Mouse (Mus musculus) left cerebral cortex, postnatal 14 days (tissue): ENCODE results near the gene Tmem132d. TPM values are rescaled to one million over a fixed set of nuclear protein-coding genes. Genes with fewer than 3 reads are reported as not detected.
A peak's percentile ranks its signal among the peaks of the same experiment; 100 is the strongest.
"Not testable (repeated sequence)": the region's sequence is repeated elsewhere in the genome, so short reads cannot be mapped to it uniquely, and the experiment has no call there.

Source experiments
- DNase-seq, 2 experiments: peaks; one replicate each; pipeline ENCODE4 v3.0.0; 2021 to 2022; ENCODE audit warnings: low spot score in 2 of 2, mixed read lengths in 1 of 2
- intact Hi-C: fragments of 180-260 bp; cut with DNase I; formaldehyde crosslinking; loops from one replicate; pipeline ENCODE4 v1.15.1; 2025
- total RNA-seq, 2 experiments: library from RNA; stranded (reverse); gene quantifications; 2 replicates each; pipeline ENCODE4 v1.2.3; 2021

The Tmem132d gene
- total RNA-seq, 2 experiments from 2014 or later: 42.1 to 47.8 TPM

DNA sequence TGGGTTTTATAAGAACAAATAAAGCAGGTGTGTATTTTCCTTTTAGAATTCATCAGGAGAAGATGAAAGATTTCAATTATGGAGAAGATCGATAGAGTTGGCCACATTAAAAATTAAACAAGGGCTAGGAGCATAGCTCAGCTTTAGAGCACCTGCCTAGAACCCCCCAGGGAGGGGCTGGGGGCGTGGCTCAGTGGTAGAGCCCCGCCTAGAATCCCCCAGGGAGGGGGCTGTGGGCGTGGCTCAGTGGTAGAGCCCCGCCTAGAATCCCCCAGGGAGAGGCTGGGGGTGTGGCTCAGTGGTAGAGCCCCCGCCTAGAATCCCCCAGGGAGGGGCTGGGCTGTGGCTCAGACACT, 452.9 kb downstream of the Tmem132d start:
- intact Hi-C loops, DNase-seq: not testable (repeated sequence)

DNA sequence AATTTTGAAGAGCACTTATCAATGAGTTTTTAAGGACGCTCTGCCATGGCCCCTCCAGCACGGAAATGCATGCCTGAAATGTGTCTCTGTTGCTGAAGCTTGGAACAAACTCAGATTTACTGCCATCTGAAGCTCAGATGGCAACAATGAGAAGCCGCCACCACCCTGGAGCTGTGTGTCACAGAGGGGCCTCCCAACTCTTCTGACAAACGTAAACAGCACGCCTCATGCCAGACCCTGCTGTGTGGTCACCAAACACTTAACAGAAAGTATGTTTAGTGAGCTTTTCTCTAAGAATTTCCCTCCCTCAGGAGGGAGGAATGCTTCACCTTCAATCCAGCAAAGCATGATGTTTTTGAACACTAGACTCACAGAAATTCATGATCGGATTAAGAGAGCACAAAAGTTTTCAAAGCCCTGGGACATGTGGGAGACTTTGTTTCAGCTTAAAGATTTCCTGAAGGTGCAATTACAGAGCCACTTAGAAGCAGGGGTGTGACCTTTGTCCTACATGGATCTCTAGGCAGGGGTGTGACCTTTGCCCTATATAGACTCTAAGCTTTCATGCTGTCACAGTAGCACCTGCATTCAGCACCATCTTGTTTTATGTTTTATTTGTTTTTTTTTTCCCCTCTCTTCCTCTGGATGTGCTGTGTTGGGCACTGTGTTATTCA, 453.4 kb downstream of the Tmem132d start:
- intact Hi-C loops: no loop called here
- no peak for DNase-seq

DNA sequence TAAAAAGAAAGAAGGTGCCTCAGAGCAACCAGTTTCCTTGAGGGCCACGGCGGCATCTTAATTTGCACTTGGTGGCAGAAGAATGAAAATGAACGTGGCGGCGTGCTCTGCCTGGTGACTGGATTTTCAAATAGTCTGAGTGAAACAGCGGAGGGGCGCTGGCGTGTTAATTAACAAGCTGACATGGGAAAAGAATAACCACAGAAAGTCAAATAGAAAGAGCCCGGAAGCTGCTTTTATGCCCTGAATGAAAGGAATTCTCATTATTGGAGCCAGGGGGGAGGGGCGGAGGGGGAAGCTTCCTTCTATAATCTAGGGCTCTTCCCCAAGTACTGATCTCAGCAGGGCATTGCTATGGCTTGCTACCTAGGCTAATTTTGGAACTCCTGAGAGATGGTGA, 456.2 kb downstream of the Tmem132d start:
- intact Hi-C loops: no loop called here
- no peak for DNase-seq

DNA sequence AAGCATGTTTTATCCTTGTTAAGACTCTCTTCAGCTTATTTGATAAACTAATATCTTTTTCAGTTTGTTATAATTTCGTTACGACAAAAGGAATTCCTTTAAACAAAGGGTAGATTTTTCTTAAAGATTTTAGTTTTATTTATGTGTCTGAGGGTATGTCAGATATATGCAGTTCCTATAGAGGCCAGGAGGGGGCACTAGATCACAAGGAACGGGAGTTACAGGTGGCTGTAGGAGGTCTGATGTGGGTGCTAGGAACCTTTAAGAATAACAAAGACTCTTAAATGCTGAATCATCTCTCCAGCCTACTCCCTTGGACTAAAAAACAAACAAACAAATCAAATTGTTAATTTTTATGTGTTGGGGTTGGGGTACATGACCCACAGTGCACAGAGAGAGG, 467.2 kb downstream of the Tmem132d start:
- intact Hi-C loops: loop anchor here (10.0 kb wide), 1 partner anchor 469 kb away; the partner anchor contains the start of gene Tmem132d
- no peak for DNase-seq

DNA sequence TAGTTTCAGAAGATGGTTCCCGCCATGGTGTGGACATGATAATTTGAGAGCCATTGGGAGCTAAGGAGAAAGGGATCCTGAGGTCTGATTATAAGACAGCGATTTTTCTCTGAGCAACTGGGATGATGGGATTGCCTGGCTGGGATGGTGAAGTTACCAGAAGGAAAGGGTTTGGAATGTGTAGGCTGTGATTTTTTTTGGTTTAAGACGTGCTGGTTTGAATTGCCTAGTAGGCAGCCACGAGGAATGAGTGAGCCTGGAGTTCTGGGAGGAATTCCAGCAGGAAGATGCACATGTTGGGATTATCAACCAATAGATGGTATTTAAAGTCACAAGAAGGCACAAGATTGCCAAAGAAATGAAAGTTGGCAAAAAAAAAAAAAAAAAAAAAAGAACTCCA, 470.2 kb downstream of the Tmem132d start:
- intact Hi-C loops: loop anchor here (10.0 kb wide), 1 partner anchor 472 kb away; the partner anchor contains the start of gene Tmem132d
- DNase-seq: peak in 1 of 2 experiments; percentile 26

DNA sequence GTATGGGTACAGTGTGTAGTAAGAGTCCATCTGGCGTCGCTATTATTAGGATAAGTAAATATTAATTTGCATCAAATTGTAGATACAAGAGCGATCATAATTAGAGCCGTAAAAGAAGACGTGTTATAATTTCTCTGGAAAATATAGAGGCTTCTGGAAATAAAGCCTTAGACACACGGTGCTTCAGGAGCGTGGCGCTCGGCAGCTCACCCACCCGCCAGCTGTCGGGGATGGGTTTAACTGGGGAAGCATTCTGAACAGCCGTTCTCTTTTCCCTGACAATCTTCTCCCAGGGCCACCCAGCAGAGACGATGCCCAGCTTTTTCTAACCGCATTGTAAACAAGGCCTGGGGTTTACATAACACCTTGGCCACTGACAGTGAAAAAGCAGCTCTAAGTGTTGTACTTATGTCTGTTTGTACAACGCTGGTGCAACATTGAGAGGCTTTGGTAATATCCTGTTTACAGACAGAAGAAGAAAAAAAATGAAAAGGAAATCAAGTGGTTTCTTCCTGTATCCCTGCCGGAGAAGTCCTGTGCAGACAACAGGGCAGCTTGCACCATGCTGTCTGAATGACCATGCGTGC, 476.3 kb downstream of the Tmem132d start:
- peak; percentile 74 to 76 for DNase-seq
- intact Hi-C loops: loop anchor here (5.0 kb wide), 1 partner anchor 36 kb away; no protein-coding TSS in a partner anchor

DNA sequence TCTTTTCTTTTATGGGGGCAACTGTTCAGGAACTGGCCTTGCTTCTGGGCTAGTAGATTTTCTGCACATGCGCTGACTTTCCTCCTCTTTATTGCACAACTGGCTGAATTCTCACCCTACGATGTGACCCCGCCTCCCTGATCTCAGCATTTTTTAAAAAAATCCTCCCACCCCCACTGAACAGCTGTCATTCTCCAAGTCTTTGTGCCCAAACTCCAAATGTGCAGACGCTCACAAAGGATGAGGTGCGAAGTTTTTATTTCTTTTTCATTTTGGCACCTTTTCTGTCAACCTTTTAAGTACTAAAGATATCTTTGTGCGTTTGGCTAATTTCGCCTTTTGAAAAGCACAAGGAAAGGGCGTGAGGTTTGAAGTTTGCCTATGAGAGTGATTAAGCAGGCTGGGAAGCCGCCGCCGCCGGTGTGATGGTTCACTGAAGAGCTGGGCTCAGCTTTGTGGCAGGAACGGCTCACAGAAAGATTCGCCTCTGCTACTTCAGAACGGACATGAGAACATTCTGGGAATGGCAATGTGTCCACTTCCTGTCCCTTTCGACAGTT, 478.6 kb downstream of the Tmem132d start:
- no peak for DNase-seq
- intact Hi-C loops: no loop called here

DNA sequence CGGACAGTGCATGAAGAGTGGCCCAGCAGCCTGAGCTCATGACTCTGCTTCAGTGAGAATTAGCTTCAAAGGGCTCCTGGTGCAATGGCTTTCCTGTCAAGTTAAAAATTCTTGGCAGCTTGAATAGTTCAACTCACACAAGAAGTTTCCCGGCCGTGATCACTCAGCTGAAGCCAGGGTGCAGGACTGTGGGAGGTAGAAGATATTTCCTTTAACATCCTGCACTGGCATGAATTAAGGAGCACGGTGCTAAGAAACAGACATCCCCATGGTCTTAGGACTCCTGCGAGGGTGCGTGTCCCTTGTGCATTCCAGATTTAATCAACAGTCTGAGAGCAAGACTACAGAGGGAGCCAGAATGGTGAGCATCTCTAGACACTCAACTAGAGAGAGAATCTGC, 480.1 kb downstream of the Tmem132d start:
- DNase-seq: no peak
- intact Hi-C loops: no loop called here

DNA sequence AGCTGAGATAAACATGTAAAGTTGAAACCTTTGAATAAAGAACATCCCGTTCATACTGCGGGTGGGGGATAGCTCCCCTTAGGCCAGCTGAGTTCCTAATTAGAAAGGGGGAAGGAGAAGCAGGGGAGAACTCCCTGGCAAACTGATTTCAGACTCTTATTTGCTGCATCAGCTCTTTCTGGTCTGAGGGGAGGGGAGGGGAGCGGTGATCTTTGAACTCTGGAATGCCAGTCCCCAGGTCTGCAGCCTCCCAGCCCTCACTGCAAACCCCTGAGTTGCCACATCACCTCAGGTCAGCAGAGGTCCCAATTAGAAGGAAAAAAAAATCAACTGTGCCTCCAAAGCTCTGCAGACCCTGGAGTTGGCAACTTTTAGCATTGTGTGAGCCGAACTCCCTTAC, 482.3 kb downstream of the Tmem132d start:
- no peak for DNase-seq
- intact Hi-C loops: no loop called here

DNA sequence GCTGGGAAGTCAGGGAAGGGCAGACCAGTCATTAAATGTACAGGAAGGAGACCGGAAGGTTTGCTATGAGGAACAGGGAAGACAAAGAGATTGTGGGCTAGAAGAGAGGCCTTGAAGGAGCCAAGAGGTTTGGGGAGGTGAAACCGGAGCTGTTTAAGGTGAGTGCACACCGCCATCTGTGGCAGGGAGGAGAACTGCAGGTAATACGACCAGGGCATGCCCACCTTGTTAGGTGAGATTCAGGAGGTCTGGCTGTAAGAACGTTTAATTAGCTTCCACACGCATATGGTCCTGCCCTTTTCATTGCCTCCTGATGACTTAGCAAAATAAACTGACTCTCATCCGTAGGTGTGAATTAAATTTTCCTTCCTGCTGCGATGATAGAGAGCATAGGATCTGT, 485.6 kb downstream of the Tmem132d start:
- intact Hi-C loops: no loop called here
- DNase-seq: no peak

DNA sequence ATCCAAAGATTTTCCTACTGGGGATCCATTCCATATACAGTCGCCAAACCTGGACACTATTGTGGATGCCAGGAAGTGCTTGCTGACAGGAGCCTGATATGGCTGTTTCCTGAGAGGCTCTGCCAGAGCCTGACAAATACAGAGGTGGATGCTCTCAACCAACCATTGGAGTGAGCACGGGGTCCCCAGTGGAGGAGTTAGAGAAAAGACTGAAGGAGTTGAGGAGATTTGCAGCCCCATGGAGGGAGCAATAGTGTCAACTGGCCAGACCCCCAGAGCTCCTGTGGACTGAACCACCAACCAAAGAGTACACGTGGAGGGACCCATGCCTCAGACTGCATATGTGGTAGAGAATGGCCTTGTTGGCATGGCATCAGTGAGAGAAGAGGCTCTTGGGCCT, 490.7 kb downstream of the Tmem132d start:
- intact Hi-C loops, DNase-seq: not testable (repeated sequence)

DNA sequence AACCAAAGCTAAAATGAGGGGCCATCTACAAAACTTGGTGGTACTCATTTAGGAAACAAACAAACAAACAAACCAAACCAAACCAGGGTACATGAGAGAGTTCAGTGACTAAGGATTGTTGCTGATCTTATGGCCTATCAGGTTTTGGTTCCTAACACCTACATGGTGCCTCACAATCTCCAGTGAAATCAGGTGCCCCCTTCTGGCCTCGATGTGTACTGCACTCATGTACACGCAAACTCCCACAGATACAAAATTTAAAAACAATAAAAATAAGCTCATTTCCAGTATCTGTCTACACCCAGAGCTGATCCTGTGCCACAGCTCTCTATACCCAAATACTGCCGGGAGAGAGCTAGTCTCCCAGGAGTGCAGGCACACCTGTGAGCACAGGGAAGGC, 495.0 kb downstream of the Tmem132d start:
- intact Hi-C loops: no loop called here
- no peak for DNase-seq

DNA sequence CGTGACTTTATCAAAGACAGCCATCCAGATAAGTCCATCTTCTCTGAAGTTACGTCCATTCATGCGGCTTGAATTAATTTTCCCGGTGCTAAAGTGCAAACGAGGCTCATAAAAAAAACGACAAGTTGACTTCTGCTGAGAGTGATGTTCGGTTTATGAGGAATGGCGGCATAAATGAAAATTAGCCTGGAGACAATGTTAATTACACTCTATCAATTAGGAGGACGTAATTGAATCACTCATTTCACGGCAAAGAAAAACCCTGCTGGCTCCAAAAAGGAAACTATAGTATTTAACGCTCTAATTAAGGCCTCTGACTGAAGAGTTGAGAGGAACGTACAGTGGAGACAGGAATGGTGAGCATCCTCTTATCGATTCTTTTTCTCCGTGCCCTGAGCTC, 503.2 kb downstream of the Tmem132d start:
- DNase-seq: no peak
- intact Hi-C loops: no loop called here

DNA sequence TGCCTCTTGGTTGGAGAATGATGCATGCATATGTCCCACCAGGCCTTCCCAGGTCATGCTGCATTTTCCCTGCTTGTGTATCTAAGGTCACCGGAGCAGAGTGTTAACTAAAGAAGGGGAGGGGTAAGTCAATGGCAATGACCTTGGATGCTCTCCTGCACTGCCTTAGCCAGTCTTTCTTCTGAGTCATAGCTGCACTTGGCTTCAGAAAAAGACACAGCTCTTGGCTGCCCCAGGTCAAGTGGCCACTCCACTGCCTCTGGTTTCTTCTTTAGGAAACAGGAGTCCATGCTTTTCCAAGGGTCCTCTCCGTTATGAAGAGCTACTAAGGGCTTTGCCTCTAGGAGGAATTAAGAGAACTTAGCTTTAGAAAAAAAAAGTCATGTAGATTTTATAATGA, 506.2 kb downstream of the Tmem132d start:
- no peak for DNase-seq
- intact Hi-C loops: no loop called here

DNA sequence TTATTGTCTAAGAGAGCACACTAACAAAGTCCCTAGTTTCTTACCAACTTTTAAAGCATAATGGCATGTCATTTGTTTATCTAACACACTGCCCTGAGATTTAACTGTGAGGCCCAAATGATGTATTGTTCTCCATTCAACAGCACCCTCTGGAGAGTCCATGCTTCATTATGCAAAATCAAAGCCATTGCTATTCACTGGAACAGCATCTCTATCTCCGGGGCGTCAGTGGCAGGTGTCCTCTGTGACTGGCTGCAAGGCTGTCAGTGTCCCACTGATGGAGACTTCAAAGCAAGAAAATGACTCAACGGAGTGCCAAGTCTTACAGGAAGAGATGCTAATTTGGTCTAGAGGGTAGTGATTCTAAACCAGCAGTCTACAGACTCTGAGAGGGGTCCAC, 508.8 kb downstream of the Tmem132d start:
- intact Hi-C loops: no loop called here
- no peak for DNase-seq

DNA sequence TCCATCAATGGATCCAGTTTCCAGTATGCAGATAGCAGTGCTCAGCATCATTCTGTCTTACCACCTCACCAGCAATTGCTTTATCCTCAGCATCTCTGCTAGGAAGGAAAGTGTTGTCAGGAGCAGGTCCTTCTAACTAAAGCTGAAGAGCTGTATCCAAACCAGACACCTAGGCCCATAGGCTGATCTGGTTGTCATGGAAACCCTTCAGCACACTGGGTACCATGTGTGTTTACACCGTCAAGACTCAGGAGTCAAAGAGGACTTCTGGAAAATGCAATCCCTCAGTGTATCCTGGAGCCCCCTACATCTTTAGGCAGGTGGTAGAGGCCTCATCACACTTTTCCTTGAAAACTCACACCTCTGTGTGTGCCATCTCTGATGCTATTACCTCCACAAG, 513.7 kb downstream of the Tmem132d start:
- no peak for DNase-seq
- intact Hi-C loops: no loop called here

DNA sequence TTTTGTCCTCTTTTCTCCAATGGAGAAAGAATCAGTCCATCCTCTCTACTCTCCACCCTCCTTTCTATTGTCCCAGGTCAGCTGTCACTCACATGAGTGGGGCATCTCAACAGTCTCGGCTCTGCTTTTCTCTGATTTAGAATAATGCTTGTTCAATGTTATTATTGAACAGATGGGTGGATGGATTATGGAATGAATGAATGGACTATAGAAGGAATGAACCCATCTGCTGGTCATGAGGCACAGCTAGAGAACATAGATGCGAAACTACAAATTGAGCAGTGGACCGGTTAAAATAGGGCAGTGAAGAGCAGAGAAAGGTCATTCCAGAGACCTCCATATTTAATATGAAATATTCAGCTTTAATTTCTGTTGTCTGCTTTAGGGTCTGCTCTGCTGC, 514.5 kb downstream of the Tmem132d start:
- intact Hi-C loops: no loop called here
- no peak for DNase-seq

DNA sequence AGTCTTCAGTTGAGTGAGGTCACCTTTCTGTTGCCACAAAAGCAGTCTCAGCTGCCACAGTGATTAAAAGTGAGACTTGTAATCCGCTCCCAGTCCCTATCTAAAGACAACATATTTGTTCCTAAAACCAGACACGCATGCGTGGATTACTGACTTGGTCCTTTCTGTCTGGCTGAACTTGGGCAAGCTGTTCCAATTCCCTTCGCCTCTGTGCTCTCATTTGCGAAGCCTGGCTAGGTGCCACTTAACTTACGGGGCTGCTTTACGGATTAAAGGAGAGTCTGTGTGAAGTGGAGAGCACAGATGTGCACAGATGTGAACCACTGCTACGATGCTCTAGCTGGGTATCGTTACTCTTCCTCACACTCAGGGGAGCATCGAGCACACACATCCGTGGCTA, 518.7 kb downstream of the Tmem132d start:
- intact Hi-C loops: no loop called here
- DNase-seq: no peak

DNA sequence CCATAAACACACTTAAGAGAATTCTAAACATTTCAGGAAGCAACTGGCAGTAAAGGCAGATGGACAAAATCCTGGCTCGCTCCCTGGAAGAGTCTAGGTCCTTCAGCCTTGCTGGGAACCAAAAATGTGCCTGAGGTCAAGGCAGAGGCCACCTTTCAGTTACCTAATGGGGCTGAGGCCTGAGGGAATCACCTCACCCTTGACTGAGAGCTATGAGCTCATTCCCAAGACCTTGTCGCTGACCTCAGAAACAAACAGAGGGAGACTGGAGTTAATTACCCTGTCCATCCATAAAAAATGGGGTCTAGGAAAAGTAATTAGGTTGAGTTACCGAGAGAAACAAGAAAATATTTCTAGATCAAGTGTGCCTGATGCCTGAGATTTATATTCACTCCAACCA, 521.3 kb downstream of the Tmem132d start:
- intact Hi-C loops: no loop called here

DNA sequence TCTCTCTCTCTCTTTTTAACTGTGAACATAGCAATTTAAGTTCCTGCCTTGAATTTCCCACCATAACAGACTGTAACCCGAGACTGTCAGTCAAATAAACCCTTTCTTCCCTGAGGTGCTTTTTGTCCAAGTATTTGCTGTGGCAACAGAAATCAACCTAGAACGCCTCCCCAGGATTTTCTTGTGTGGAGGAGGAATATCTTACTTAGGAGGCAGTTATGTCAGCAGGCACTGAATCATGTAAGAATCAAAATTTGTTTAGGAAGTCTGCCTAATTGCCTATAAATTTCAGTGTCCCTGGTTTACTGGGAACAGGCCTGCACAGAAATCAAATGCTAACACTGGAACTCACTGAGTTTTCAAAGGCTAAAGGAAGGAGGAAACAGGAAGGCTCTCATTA, 522.5 kb downstream of the Tmem132d start:
- intact Hi-C loops: no loop called here

More for the DNA sequence above, 521.3 kb downstream of the Tmem132d start:
- no peak for DNase-seq

DNA sequence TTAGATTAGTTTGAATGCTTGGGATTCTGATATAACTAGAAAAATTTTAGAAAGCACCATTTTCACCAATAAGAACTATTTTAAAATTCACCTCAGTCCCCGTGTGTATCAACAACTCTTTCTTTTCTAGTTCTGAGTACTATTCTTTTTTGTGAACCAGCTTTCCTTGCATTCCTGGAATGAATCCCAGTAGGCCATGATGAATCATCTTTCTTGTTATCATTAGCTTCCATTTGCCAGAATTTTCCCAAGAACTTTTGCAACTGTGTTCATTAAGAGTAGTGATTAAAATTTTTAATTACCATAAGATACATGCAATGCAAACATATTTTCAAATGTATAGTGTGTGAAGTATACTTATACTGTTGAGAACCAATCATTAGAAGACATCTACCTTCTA, 537.7 kb downstream of the Tmem132d start:
- DNase-seq: no peak
- intact Hi-C loops: no loop called here

More for the DNA sequence above, 522.5 kb downstream of the Tmem132d start:
- DNase-seq: no peak
